Mouse (Mus musculus) small intestine, adult 2 months (tissue): ENCODE measurements around the gene 4930513O06Rik. TPM values are rescaled to one million over a fixed set of nuclear protein-coding genes. Genes with fewer than 3 reads are reported as not detected.

Experiments used
- H3K27ac ChIP-seq: fragments of 200-500 bp; 2 replicates; pipeline ENCODE4 v1.5.1; 2012; ENCODE audit warnings: low read depth, low read length, control low read depth, inconsistent platforms; ENCODE audit not compliant: insufficient read depth
- H3K27me3 ChIP-seq: fragments of 200-500 bp; 2 replicates; pipeline ENCODE4 v1.6.1; 2012; ENCODE audit warnings: mild to moderate bottlenecking, moderate library complexity, low read length, inconsistent platforms; ENCODE audit not compliant: control insufficient read depth, insufficient read depth
- H3K36me3 ChIP-seq: fragments of 200-500 bp; 2 replicates; pipeline ENCODE4 v1.6.1; 2012; ENCODE audit warnings: mild to moderate bottlenecking, low read length, control low read depth, inconsistent platforms; ENCODE audit not compliant: control insufficient read depth, insufficient read depth
- H3K4me1 ChIP-seq: fragments of 200-500 bp; 2 replicates; pipeline ENCODE4 v1.6.1; 2012; ENCODE audit warnings: low read length, inconsistent platforms, mixed read lengths; ENCODE audit not compliant: control insufficient read depth, insufficient read depth, insufficient read length
- H3K4me3 ChIP-seq: fragments of 200-500 bp; 2 replicates; pipeline ENCODE4 v1.5.1; 2012; ENCODE audit warnings: low read depth, mild to moderate bottlenecking, control low read depth, inconsistent platforms, low read length, moderate library complexity
- CTCF ChIP-seq: fragments of 200-500 bp; IDR thresholded peaks from 2 replicates; pipeline ENCODE4 v1.5.1; 2012; ENCODE audit warnings: low read depth, mild to moderate bottlenecking, control low read depth, inconsistent platforms, low read length, moderate library complexity, mixed read lengths; ENCODE audit not compliant: insufficient replicate concordance, insufficient read length; ENCODE audit errors: extremely low read depth
- POLR2A ChIP-seq: fragments of 200-500 bp; IDR thresholded peaks from 2 replicates; pipeline ENCODE4 v1.6.1; 2012; ENCODE audit warnings: low read depth, mild to moderate bottlenecking, control low read depth, inconsistent platforms, low read length, moderate library complexity
- WGBS: fragments of 180-500 bp; shearing (Covaris S2); methylation state at CpG from one replicate; pipeline ENCODE4 v1.1.7; 2018; 5-methylcytosine and 5-hydroxymethylcytosine counted together
- polyA plus RNA-seq: library from polyadenylated mRNA; depleted of rRNA; stranded (reverse); fragments of >200 nt; gene quantifications from 2 replicates; pipeline ENCODE4 v1.2.3, GENCODE M21; 2012; rRNA removed

Gene 4930513O06Rik
- polyA plus RNA-seq, 1 experiment: not detected

DNA sequence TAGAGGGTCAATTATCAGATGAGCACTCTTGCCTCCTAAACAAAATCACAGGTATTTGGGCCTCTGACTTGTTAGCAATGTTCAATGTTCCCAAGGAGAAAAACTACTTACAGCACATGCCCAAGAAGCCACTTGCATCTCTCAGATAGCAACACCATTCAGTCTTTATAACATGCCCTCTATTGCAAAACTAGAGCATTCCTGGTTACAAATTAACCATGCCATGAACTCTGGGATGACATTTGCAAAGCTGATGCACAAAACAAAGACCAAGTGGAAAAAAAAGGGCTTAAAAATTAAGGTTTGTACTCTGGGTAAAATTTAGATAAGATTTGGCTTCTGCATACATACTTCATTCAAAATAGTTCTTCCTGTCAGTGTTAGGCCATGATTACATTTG, 966 bp upstream of the 4930513O06Rik start, which contains the start of gene Serpina7:
Gene Serpina7 (minus strand): TSS at position 160 of the 400 bp plus-strand sequence.
- H3K4me1 ChIP-seq: no peaks in the 10 kb centered on the region
- H3K36me3 ChIP-seq: no peaks in the 10 kb centered on the region
- H3K27ac ChIP-seq: no peak within 1 kb of the TSS
- no peak within 1 kb of the TSS for H3K4me3 ChIP-seq
- TF ChIP-seq CTCF (no peak), POLR2A (no peak)
- H3K27me3 ChIP-seq: no peaks in the 10 kb centered on the region

GRCm38 (mm10) chrX:139097197-139097596, 11.2 kb downstream of the 4930513O06Rik start:
- no peak overlapping the region for H3K27ac ChIP-seq
- H3K27me3 ChIP-seq: no peaks in the 10 kb centered on the region
- WGBS: 39% methylated on average over 1 of the region's 1 CpGs
- H3K4me3 ChIP-seq: no peak overlapping the region
- H3K36me3 ChIP-seq: no peaks in the 10 kb centered on the region
- TF ChIP-seq POLR2A (no peak), CTCF (no peak)
- H3K4me1 ChIP-seq: no peaks in the 10 kb centered on the region

- TF ChIP-seq CTCF: no peak
- no peak for TF ChIP-seq POLR2A
- Histone ChIP-seq H3K27ac (no peak overlapping the region), H3K27me3 (no peaks in the 10 kb centered on the region), H3K4me3 (no peak overlapping the region), H3K4me1 (no peaks in the 10 kb centered on the region), H3K36me3 (no peaks in the 10 kb centered on the region)
- 60% methylated on average over 4 of the region's 4 CpGs for WGBS
Measured at GRCm38 (mm10) chrX:139134031-139134430, 48.0 kb downstream of the 4930513O06Rik start.

Other genes with a start within 250 kb of the 4930513O06Rik start
- gene Nrk, start 171.8 kb upstream of the 4930513O06Rik start, polyA plus RNA-seq: not detected in 2 replicates
- gene Serpina7, start 1.0 kb upstream of the 4930513O06Rik start, polyA plus RNA-seq: not detected in 2 replicates
- not detected in 2 replicates for gene 4933428M09Rik, start 93.0 kb downstream of the 4930513O06Rik start, polyA plus RNA-seq
- 0.42 TPM in 1 of 2 replicates, not detected in the other for gene Mum1l1, start 123.8 kb downstream of the 4930513O06Rik start, polyA plus RNA-seq
- not detected in 2 replicates for gene Trap1a, start 247.4 kb downstream of the 4930513O06Rik start, polyA plus RNA-seq